Mouse (Mus musculus) left cerebral cortex, adult 18-20 months (tissue): ENCODE data around the gene Prss40. TPM values are rescaled to one million over a fixed set of nuclear protein-coding genes. Genes with fewer than 3 reads are reported as not detected.
A peak's percentile ranks its signal among the peaks of the same experiment; 100 is the strongest.

Source experiments
- DNase-seq, 2 experiments: peaks; one replicate each; pipeline ENCODE4 v3.0.0; 2021 to 2022; ENCODE audit warnings: low spot score in 2 of 2, mixed read lengths in 1 of 2
- long read RNA-seq, 2 experiments: library from polyadenylated mRNA; stranded (forward); transcript quantifications; one replicate each; pipeline ENCODE4 v2.0.0; 2021
- total RNA-seq, 2 experiments: library from RNA; stranded (reverse); gene quantifications; 2 replicates each; pipeline ENCODE4 v1.2.3; 2021

Prss40 gene
- total RNA-seq, result not detected
- long read RNA-seq, experiment 1, result 0 reads
- long read RNA-seq, experiment 2, result 0 reads

GRCm38 (mm10) chr1:34560843-34561242 lies at the start of gene Prss40:
Gene Prss40 (minus strand): TSS chr1:34560943.
- DNase-seq, result no peak

- DNase-seq, result peak; percentile 74 to 78
Observed at GRCm38 (mm10) chr1:34602363-34602762, 41.6 kb upstream of the Prss40 start.

GRCm38 (mm10) chr1:34601323-34602047 lies 40.7 kb upstream of the Prss40 start:
- DNase-seq, result no peak

GRCm38 (mm10) chr1:34600000-34600399 lies 39.3 kb upstream of the Prss40 start:
- no peak for DNase-seq

GRCm38 (mm10) chr1:34587298-34588096 lies 26.8 kb upstream of the Prss40 start:
- no peak for DNase-seq

GRCm38 (mm10) chr1:34584736-34585135 lies 24.0 kb upstream of the Prss40 start:
- no peak for DNase-seq

GRCm38 (mm10) chr1:34583821-34584263 lies 23.1 kb upstream of the Prss40 start:
- peak; percentile 64 to 65 for DNase-seq

GRCm38 (mm10) chr1:34582218-34582617 lies 21.5 kb upstream of the Prss40 start:
- DNase-seq, result no peak

- DNase-seq, result peak; percentile 25 to 30
Observed at GRCm38 (mm10) chr1:34579782-34580356, 19.1 kb upstream of the Prss40 start.

GRCm38 (mm10) chr1:34578851-34579781 lies 18.4 kb upstream of the Prss40 start, which contains the start of gene Amer3:
Gene Amer3 (plus strand): TSS chr1:34579657.
- DNase-seq, result peak; percentile 80 to 91

- no peak for DNase-seq
Observed at GRCm38 (mm10) chr1:34573221-34573620, 12.5 kb upstream of the Prss40 start.

- DNase-seq, result peak; percentile 33 to 63
Observed at GRCm38 (mm10) chr1:34571431-34571830, 10.7 kb upstream of the Prss40 start.

- no peak for DNase-seq
Observed at GRCm38 (mm10) chr1:34569876-34570275, 9.1 kb upstream of the Prss40 start.

- DNase-seq, result no peak
Observed at GRCm38 (mm10) chr1:34568120-34568519, 7.4 kb upstream of the Prss40 start.

GRCm38 (mm10) chr1:34564383-34565045 lies 3.8 kb upstream of the Prss40 start:
- no peak for DNase-seq

- no peak for DNase-seq
Observed at GRCm38 (mm10) chr1:34554275-34554674, 6.5 kb downstream of the Prss40 start.

- no peak for DNase-seq
Observed at GRCm38 (mm10) chr1:34553690-34554089, 7.1 kb downstream of the Prss40 start.

- no peak for DNase-seq
Observed at GRCm38 (mm10) chr1:34547074-34547473, 13.7 kb downstream of the Prss40 start.

- no peak for DNase-seq
Observed at GRCm38 (mm10) chr1:34536767-34537485, 23.8 kb downstream of the Prss40 start.
